Mouse (Mus musculus): ENCODE results near the gene Ube2n. TPM values are rescaled to one million over a fixed set of nuclear protein-coding genes. Genes with fewer than 3 reads are reported as not detected.
A peak's percentile ranks its signal among the peaks of the same experiment; 100 is the strongest.

Gene Ube2n
- polyA plus RNA-seq, 1 experiment: 63.5 TPM

- TF ChIP-seq POLR2A (IDR thresholded peaks at IDR 0.05; ENCODE audit: control insufficient read depth, extremely low read depth, insufficient read depth, low read length, poor library complexity): no peak; the same call in 1 of the 2 replicates
- no peak for TF ChIP-seq CTCF (IDR thresholded peaks at IDR 0.05; ENCODE audit: borderline replicate concordance, control insufficient read depth, extremely low read depth, insufficient read depth, low read length, poor library complexity)
- H3K4me3 ChIP-seq (ENCODE audit: control insufficient read depth, insufficient read depth, low read length): peak overlapping the region; percentile 79
- WGBS: under 1% methylated on average over 79 of the region's 80 CpGs
- peak; percentile 57 for DNase-seq
- H3K4me1 ChIP-seq (replicated peaks; ENCODE audit: control insufficient read depth, insufficient read depth, low read length): peaks cover 10% of the 10 kb centered on the region
- H3K36me3 ChIP-seq (ENCODE audit: control insufficient read depth, insufficient read depth, low read length): no peaks in the 10 kb centered on the region
- H3K27ac ChIP-seq (ENCODE audit: control insufficient read depth, insufficient read depth, low read length): no peak overlapping the region
- no peaks in the 10 kb centered on the region for H3K27me3 ChIP-seq (ENCODE audit: control insufficient read depth, insufficient read depth, low read length)
These were observed 467 bp downstream of the Ube2n start for GRCm38 (mm10) chr10:95515293-95515931.

DNA sequence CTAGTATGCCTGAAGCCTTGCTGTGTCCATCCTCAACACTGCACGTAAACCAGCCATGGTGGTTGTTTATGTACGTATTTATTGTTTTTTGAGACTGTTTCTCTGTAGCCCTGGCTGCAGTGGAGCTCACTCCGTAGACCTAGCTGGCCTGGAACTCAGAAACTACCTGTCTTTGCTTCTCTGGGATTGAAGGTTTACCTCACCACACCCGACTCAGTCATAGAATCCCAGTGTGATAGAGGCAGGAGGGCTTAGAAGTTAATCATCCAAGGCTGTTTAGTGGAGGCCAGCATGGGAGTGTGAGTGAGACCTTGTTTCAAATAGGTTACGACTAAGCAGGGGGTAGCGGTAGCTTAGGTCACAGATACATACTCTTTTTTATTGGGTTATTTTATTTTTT, 2.7 kb downstream of the Ube2n start:
- no peak for DNase-seq
- WGBS: 97% methylated on average over 6 of the region's 6 CpGs

GRCm38 (mm10) chr10:95525037-95525675, 10.2 kb downstream of the Ube2n start:
- whole genome bisulfite sequencing: 89% methylated on average over 6 of the region's 6 CpGs
- Histone ChIP-seq H3K27me3 (ENCODE audit: control insufficient read depth, insufficient read depth, low read length) (no peaks in the 10 kb centered on the region), H3K36me3 (ENCODE audit: control insufficient read depth, insufficient read depth, low read length) (no peaks in the 10 kb centered on the region), H3K4me1 (replicated peaks; ENCODE audit: control insufficient read depth, insufficient read depth, low read length) (no peaks in the 10 kb centered on the region; the same call in 1 of the 2 replicates), H3K27ac (ENCODE audit: control insufficient read depth, insufficient read depth, low read length) (no peak overlapping the region), H3K4me3 (ENCODE audit: control insufficient read depth, insufficient read depth, low read length) (no peak overlapping the region)
- TF ChIP-seq CTCF (IDR thresholded peaks at IDR 0.05; ENCODE audit: borderline replicate concordance, control insufficient read depth, extremely low read depth, insufficient read depth, low read length, poor library complexity): no peak
- no peak for TF ChIP-seq POLR2A (IDR thresholded peaks at IDR 0.05; ENCODE audit: control insufficient read depth, extremely low read depth, insufficient read depth, low read length, poor library complexity)
- DNase-seq: no peak

More for the DNA sequence above, 2.7 kb downstream of the Ube2n start:
- H3K4me3 ChIP-seq (ENCODE audit: control insufficient read depth, insufficient read depth, low read length): no peak overlapping the region
- no peak for TF ChIP-seq CTCF (IDR thresholded peaks at IDR 0.05; ENCODE audit: borderline replicate concordance, control insufficient read depth, extremely low read depth, insufficient read depth, low read length, poor library complexity)
- TF ChIP-seq POLR2A (IDR thresholded peaks at IDR 0.05; ENCODE audit: control insufficient read depth, extremely low read depth, insufficient read depth, low read length, poor library complexity): no peak
- no peak overlapping the region for H3K27ac ChIP-seq (ENCODE audit: control insufficient read depth, insufficient read depth, low read length)
- H3K4me1 ChIP-seq (replicated peaks; ENCODE audit: control insufficient read depth, insufficient read depth, low read length): peaks cover 10% of the 10 kb centered on the region
- no peaks in the 10 kb centered on the region for H3K27me3 ChIP-seq (ENCODE audit: control insufficient read depth, insufficient read depth, low read length)
- H3K36me3 ChIP-seq (ENCODE audit: control insufficient read depth, insufficient read depth, low read length): no peaks in the 10 kb centered on the region

DNA sequence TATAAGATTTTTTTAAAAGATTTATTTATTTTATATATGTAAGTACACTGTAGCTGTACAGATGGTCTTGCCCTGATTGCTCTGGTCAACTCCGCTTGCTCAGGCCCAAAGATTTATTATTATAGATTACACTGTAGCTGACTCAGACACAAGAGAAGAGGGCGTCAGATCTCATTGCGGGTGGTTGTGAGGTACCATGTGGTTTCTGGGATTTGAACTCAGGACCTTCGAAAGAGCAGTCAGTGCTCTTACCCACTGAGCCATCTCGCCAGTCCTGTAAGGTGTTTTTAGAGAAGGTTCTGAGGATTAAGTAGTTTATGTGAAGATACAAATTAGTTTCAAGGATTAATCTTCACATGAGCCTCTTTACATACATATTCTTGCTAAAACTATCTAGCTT, 10.9 kb downstream of the Ube2n start:
- Histone ChIP-seq H3K36me3 (ENCODE audit: control insufficient read depth, insufficient read depth, low read length) (no peaks in the 10 kb centered on the region), H3K4me3 (ENCODE audit: control insufficient read depth, insufficient read depth, low read length) (no peak overlapping the region), H3K27me3 (ENCODE audit: control insufficient read depth, insufficient read depth, low read length) (no peaks in the 10 kb centered on the region), H3K27ac (ENCODE audit: control insufficient read depth, insufficient read depth, low read length) (no peak overlapping the region), H3K4me1 (replicated peaks; ENCODE audit: control insufficient read depth, insufficient read depth, low read length) (no peaks in the 10 kb centered on the region; the same call in 1 of the 2 replicates)
- WGBS: 97% methylated on average over 5 of the region's 5 CpGs
- TF ChIP-seq POLR2A (IDR thresholded peaks at IDR 0.05; ENCODE audit: control insufficient read depth, extremely low read depth, insufficient read depth, low read length, poor library complexity) (no peak), CTCF (IDR thresholded peaks at IDR 0.05; ENCODE audit: borderline replicate concordance, control insufficient read depth, extremely low read depth, insufficient read depth, low read length, poor library complexity) (no peak)
- no peak for DNase-seq

DNA sequence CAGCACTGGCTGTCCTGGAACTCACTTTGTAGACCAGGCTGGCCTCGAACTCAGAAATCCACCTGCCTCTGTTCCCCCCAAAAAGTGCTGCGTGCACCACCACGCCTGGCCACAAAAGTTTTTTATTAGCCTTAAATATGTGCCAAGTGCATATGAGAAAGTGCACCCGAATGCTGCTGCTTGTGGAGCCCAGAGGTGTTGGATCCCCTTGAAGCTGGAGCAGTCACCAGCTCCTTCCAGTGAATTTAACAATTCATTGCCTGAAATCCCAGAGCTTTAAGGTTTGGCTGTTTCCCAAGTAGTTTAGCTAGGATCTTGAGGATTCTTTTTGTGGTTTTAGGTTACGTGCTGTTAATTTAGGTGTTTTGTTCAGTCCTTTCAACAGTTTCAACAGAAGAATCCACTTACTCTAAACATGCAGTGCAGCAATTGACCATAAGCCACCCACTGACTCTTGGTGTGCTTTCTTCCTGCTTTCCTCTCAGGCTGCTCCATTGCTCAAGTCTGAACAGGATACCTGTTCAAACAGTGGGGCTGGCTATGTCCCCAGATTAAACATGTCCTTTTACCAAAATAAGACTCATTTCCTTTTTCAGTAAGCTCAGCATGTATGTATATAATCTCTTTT, 11.7 kb downstream of the Ube2n start:
- H3K27ac ChIP-seq (ENCODE audit: control insufficient read depth, insufficient read depth, low read length): no peak overlapping the region
- WGBS: 86% methylated on average over 5 of the region's 5 CpGs

DNA sequence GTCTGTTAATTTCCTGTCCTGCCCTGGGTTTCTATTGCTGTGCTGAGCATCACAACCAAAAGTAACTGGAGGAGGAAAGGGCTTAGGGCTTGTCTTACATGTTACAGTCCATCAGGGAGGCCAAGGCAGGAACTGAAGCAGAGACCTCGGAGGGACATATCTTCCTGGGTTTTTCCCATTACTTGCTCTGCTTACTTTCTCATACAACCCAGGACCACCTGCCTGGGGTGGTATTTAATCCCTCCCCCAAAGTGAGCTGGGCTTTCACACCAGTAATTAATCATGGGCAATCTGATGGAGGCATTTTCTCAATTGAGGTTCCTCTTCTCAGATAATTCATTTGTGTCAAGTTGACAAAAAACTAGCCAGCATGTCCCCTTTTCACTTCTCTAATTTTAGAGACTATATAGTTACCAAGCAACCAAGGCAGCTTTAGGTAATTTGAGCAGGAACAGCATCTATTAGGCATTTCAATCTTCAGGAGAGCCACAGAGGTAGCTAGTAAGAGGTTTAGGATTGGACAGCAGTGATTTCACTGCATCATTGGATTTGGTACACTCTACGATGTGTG, 15.7 kb downstream of the Ube2n start:
- WGBS: 91% methylated on average over 2 of the region's 2 CpGs
- H3K4me3 ChIP-seq (ENCODE audit: control insufficient read depth, insufficient read depth, low read length): no peak overlapping the region
- no peaks in the 10 kb centered on the region for H3K27me3 ChIP-seq (ENCODE audit: control insufficient read depth, insufficient read depth, low read length)
- no peaks in the 10 kb centered on the region for H3K36me3 ChIP-seq (ENCODE audit: control insufficient read depth, insufficient read depth, low read length)
- no peaks in the 10 kb centered on the region; the same call in 1 of the 2 replicates for H3K4me1 ChIP-seq (replicated peaks; ENCODE audit: control insufficient read depth, insufficient read depth, low read length)
- no peak overlapping the region for H3K27ac ChIP-seq (ENCODE audit: control insufficient read depth, insufficient read depth, low read length)
- no peak for TF ChIP-seq CTCF (IDR thresholded peaks at IDR 0.05; ENCODE audit: borderline replicate concordance, control insufficient read depth, extremely low read depth, insufficient read depth, low read length, poor library complexity)
- no peak for DNase-seq

More for the DNA sequence above, 11.7 kb downstream of the Ube2n start:
- Histone ChIP-seq H3K27me3 (ENCODE audit: control insufficient read depth, insufficient read depth, low read length) (no peaks in the 10 kb centered on the region), H3K36me3 (ENCODE audit: control insufficient read depth, insufficient read depth, low read length) (no peaks in the 10 kb centered on the region), H3K4me3 (ENCODE audit: control insufficient read depth, insufficient read depth, low read length) (no peak overlapping the region), H3K4me1 (replicated peaks; ENCODE audit: control insufficient read depth, insufficient read depth, low read length) (no peaks in the 10 kb centered on the region; the same call in 1 of the 2 replicates)
- TF ChIP-seq CTCF (IDR thresholded peaks at IDR 0.05; ENCODE audit: borderline replicate concordance, control insufficient read depth, extremely low read depth, insufficient read depth, low read length, poor library complexity) (no peak), POLR2A (IDR thresholded peaks at IDR 0.05; ENCODE audit: control insufficient read depth, extremely low read depth, insufficient read depth, low read length, poor library complexity) (no peak)
- no peak for DNase-seq
